Mouse (Mus musculus): ENCODE data around the gene Ttll11.
A peak's percentile ranks its signal among the peaks of the same experiment; 100 is the strongest.

The Ttll11 gene

DNA sequence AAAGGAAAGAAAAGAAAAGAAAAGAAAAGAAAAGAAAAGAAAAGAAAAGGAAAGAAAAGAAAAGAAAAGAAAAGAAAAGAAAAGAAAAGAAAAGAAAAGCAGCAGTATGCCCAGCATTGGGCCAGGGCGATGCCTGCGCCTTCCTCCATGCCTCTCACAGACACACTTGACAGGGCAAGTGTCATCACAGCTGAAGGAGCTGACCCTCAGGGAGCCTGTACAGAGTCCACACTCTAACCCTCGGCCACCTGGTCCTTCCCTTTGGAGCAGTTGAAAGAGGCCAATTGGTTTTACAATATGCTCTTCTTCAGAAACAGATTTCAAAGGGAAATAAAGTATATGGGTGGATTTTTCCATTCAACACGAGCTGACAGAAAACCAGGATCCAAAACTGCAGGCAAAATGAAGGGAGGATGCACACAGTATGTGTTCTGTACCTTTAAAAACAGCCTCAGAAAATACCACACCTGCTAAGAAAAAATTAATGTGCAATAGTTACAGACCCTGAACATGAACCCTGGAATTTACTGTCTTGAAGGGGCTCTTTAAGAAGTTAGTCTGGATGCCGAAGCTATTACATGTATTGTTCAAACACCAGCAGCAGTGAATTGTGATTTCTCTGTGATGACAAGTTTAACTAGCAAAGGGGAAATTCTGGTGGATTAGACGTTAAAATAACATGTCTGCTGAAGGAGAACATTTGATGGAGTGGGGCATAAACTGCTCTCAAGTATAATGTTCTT is 7.3 kb downstream of the Ttll11 start:
- no peak for DNase-seq (ENCODE audit: low read depth in 1 of 2, low spot score in 2 of 2)

DNA sequence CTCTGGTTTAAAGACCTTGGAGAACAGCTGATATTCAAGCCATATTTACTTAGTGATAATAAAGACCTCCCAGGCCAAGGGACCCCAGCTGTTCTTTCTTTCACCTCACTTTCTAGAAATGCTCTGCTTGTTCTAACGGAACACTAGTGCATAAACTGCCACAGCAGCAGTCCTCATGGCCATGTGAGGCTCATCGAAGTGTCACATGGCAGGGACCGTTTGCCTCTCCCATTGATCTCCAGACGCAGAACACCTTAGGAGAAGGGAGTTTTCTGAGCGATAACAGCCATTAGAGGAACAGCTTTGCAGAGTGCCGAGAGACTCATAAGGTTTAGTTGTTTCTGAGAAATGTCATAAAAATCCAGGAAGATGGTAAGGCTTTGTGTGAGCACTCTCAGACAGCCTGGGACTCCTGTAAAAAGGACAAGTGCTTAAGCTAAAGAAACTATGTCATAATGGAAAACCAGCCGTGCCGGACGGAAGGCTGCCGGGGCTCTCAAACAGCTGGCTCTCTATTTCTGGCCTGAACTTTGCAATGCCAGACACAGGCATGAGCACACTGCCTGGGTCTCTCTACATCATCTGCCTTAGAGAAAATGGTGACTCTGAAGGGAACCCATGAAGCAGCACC is 13.7 kb downstream of the Ttll11 start:
- DNase-seq (ENCODE audit: low read depth in 1 of 2, low spot score in 2 of 2) = no peak

GRCm38 (mm10) chr2:35963280-35963679 is 16.4 kb downstream of the Ttll11 start:
- no peak for DNase-seq (ENCODE audit: low read depth in 1 of 2, low spot score in 2 of 2)

DNA sequence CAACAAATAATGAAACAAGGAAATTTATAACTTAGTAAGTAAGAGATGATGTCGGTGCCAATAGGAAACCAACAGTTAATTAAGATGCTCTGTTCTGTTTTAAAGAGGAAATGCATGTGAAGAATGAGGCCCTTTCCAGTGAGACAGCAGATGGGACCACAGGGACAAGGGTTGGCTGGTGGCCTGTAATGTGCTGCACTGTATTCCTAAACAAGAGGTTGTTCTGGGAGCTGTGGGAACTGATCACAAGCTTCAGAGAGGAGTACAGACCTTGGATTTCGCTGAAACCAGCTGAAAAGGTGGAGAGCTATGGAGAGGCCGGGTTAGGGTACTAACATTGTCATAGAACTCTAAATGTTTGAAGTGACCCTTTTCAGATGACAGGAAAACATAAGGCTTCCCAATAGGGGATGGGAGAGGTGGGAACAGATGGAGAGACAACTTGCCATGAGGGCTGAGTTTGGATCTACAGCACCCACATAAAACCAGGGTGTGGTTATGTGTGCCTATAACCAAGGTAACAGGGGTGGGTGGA is 18.1 kb downstream of the Ttll11 start:
- no peak for DNase-seq (ENCODE audit: low read depth in 1 of 2, low spot score in 2 of 2)

- DNase-seq (ENCODE audit: low read depth in 1 of 2, low spot score in 2 of 2) = no peak
These were observed 22.1 kb downstream of the Ttll11 start for GRCm38 (mm10) chr2:35957471-35958140.

GRCm38 (mm10) chr2:35955211-35955610 is 24.5 kb downstream of the Ttll11 start:
- DNase-seq (ENCODE audit: low read depth in 1 of 2, low spot score in 2 of 2) = no peak

DNA sequence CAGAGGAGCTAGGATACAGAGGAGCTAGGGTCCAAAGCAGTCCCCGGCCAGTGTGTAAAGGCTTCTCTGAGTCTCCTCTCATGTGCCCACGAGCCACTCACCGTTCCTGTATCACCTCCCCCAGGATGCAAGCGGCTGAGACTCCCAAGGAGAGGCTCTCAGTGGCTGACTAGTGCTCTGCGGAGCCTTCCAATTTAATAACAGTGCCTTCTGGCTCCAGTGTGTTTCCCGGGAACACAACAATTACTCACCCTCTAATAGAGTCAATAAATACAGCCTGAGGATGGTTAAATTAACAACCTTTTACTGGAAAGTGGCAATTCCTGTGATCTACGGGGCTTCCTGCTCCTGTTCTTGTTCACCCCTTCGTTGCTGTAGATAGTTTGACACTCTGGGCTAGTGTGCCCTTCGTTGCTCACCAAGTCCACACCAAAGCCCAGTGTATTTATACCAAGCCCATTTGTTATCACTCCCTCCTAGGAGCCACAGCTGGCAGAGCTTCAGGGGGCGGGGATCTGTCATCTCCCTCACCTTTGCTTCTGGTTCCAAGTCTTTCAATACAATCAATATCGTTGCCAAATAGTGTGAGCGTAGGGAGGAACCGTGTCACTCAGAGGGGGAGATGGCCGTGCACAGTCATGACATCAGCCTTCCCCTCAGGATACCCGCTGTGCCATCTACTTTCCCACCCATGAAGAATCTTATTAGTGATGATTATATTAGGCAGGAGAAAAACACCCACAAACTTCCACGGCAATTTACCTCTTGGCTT is 27.3 kb downstream of the Ttll11 start:
- DNase-seq (ENCODE audit: low read depth in 1 of 2, low spot score in 2 of 2) = no peak

GRCm38 (mm10) chr2:35944896-35945295 is 34.8 kb downstream of the Ttll11 start:
- no peak for DNase-seq (ENCODE audit: low read depth in 1 of 2, low spot score in 2 of 2)

- DNase-seq (ENCODE audit: low read depth in 1 of 2, low spot score in 2 of 2) = no peak
These were observed 36.8 kb downstream of the Ttll11 start for GRCm38 (mm10) chr2:35942960-35943359.

- DNase-seq (ENCODE audit: low read depth in 1 of 2, low spot score in 2 of 2) = no peak
These were observed 44.7 kb downstream of the Ttll11 start for GRCm38 (mm10) chr2:35935045-35935444.

DNA sequence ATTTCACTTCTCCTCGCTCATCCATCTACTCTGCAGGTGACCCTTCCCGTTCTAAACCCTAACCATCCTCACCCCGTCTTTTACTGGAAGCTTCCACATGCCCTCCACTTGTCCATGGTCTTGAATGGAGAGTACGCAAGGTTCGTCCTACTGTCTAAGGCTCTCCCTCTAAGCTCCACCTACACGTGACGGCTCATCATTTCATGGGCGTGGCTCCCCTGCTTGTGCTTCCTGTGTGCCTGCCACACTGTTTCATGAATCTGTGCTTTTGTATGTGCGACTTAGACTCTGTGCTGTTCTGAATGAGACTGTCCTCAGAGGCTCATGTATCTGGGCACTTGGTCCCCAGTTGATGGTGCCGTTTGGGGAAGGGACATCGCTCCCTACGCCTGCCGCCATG is 46.6 kb downstream of the Ttll11 start:
- DNase-seq (ENCODE audit: low read depth in 1 of 2, low spot score in 2 of 2) = no peak

- DNase-seq (ENCODE audit: low read depth in 1 of 2, low spot score in 2 of 2) = no peak
These were observed 48.1 kb downstream of the Ttll11 start for GRCm38 (mm10) chr2:35931619-35932018.

GRCm38 (mm10) chr2:35930498-35931149 is 49.1 kb downstream of the Ttll11 start:
- DNase-seq (ENCODE audit: low read depth in 1 of 2, low spot score in 2 of 2) = peak in 1 of 2 experiments; percentile 17

- no peak for DNase-seq (ENCODE audit: low read depth in 1 of 2, low spot score in 2 of 2)
These were observed 51.6 kb downstream of the Ttll11 start for GRCm38 (mm10) chr2:35928133-35928532.

DNA sequence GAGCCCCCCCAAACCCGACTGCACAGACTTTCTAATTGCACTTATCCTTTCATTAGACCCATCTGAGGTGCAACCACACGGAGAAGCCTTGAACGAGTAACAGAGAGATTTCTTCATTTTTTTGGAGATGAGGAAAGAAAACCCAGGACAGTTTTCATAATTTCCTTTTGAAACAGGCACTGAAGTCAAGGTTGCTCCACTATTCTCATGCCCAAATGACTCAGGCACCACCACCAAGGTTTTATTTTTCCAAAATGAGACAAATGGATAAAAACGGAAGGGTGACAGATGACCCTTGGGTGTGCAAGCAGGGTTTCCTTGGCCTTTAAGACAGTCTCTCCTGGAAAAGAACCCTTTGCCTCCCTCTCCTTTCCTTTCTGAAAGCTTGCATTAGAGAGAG is 54.8 kb downstream of the Ttll11 start:
- DNase-seq (ENCODE audit: low read depth in 1 of 2, low spot score in 2 of 2) = no peak

GRCm38 (mm10) chr2:35922956-35923355 is 56.8 kb downstream of the Ttll11 start:
- DNase-seq (ENCODE audit: low read depth in 1 of 2, low spot score in 2 of 2) = no peak

GRCm38 (mm10) chr2:35912090-35912489 is 67.6 kb downstream of the Ttll11 start:
- no peak for DNase-seq (ENCODE audit: low read depth in 1 of 2, low spot score in 2 of 2)

- no peak for DNase-seq (ENCODE audit: low read depth in 1 of 2, low spot score in 2 of 2)
These were observed 68.0 kb downstream of the Ttll11 start for GRCm38 (mm10) chr2:35911675-35912074.

DNA sequence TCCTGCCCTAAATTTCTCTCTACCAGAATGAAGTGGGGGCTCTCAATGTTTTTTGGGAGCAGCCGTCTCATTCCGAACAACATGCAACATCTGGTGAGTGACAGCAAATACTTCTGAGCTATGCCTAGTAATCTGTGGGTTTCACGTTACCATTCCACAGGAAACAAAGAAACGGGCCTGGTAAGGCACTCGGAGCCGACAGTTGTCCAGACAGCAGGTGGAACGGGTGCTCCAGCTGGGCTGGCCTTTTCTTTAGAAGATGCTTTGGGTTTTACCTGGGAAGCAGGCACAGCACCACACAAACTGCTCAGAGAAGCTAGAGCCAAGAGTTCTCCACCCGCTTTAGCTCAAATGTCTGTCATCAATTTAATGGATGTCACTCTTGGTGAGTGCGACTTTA is 69.0 kb downstream of the Ttll11 start:
- no peak for DNase-seq (ENCODE audit: low read depth in 1 of 2, low spot score in 2 of 2)

DNA sequence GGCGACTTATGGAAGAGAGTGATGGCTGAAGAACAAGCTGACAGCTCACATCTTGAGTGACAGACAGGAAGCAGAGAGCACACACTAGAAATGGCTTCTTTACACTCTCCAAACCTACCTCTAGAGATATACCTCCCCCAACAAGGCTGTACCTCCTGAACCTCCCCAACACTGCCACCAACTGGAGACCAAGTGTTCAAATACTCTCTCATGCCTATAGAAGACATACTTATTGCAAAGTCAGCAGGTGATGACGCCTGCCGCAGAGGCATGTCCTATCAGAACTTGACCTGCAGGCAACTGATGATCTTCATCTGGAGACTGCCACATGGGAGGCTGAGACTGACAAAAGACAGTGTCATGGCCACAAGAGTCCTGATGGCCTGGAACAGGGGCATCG is 70.4 kb downstream of the Ttll11 start:
- DNase-seq (ENCODE audit: low read depth in 1 of 2, low spot score in 2 of 2) = no peak

- DNase-seq (ENCODE audit: low read depth in 1 of 2, low spot score in 2 of 2) = no peak
These were observed 72.1 kb downstream of the Ttll11 start for GRCm38 (mm10) chr2:35907578-35907977.
